Comparison of ENCODE assay signal across 26 mouse cellular contexts in genomic region chr8:79065924-79066323, GRCm38 (mm10). TPM values are rescaled to one million over a fixed set of nuclear protein-coding genes. Genes with fewer than 3 reads are reported as not detected.
A peak's percentile ranks its signal among the peaks of the same experiment; 100 is the strongest.
DNase-seq lines count a peak whose midpoint lies in the region; ATAC-seq and TF ChIP-seq lines count a peak whose summit lies in the region.
"Had no signal": no experiment of that assay in that cellular context is flagged by ENCODE, and none has a peak within 500 bp of the region (broad histone marks: within the 10 kb centered on the region; RNA-seq: fewer than 3 reads in every experiment).

No protein-coding gene starts in this region.

- H3K4me2 ChIP-seq in embryonic facial prominence, embryonic 14.5 days (ENCODE audit: low read depth, low read length), result no peak overlapping the region
- no peak overlapping the region for H3K4me2 ChIP-seq in neural tube, embryonic 13.5 days
- H3K4me2 ChIP-seq in myocyte (ENCODE audit: low read depth), result no peak overlapping the region
- H3K4me2 ChIP-seq: embryonic facial prominence, embryonic 13.5 days; forebrain, embryonic 12.5 days had no signal

- 0 out of 2 replicates have a peak, but pooled peaks have one; percentile 33 for ATAC-seq in embryonic facial prominence, embryonic 14.5 days (ENCODE audit: low read depth)
- no peak for ATAC-seq in neural tube, embryonic 13.5 days (ENCODE audit: low read depth)
- ATAC-seq: activated CD4-positive, CD25-positive, alpha-beta regulatory T cell, adult 4 months; CD4-positive, CD25-positive, alpha-beta regulatory T cell, adult 4 months; forebrain, embryonic 14.5 days; forebrain, embryonic 16.5 days; Patski had no signal

- DNase-seq in embryonic facial prominence, embryonic 14.5 days (ENCODE audit: low spot score), result no peak
- DNase-seq in embryonic facial prominence, embryonic 10.5 days (ENCODE audit: low spot score), result no peak
- no peak for DNase-seq in neural tube, embryonic 10.5 days (ENCODE audit: extremely low spot score, low spot score)
- no peak for DNase-seq in right cerebral cortex, postnatal 36 days (ENCODE audit: low spot score in 2 of 2)
- DNase-seq: adrenal gland, adult 8-10 months; adrenal gland, postnatal 14 days; adrenal gland, postnatal 36 days; B cell, adult 2 months; cerebellum, adult 11-12 months; cerebellum, adult 2 months; cerebellum, adult 9-10 months; cerebellum, postnatal 10 days; cerebellum, postnatal 25 days had no signal

- H3K4me1 ChIP-seq in embryonic facial prominence, embryonic 14.5 days (ENCODE audit: control insufficient read depth, insufficient read depth, low read length), result no peaks in the 10 kb centered on the region
- peaks cover 6% of the 10 kb centered on the region for H3K4me1 ChIP-seq in embryonic facial prominence, embryonic 10.5 days
- peaks cover 16% of the 10 kb centered on the region for H3K4me1 ChIP-seq in neural tube, embryonic 13.5 days (replicated peaks)
- H3K4me1 ChIP-seq: embryonic facial prominence, embryonic 13.5 days; forebrain, embryonic 10.5 days; forebrain, embryonic 12.5 days had no signal

- H3K79me2 ChIP-seq in myocyte (ENCODE audit: control insufficient read depth, insufficient read depth), result no peaks in the 10 kb centered on the region

- 80% methylated on average over 2 of the region's 2 CpGs for WGBS in embryonic facial prominence, embryonic 14.5 days
- WGBS in embryonic facial prominence, embryonic 10.5 days, result 90% methylated on average over 2 of the region's 2 CpGs
- WGBS in neural tube, embryonic 13.5 days, result 92% methylated on average over 2 of the region's 2 CpGs

- no peak overlapping the region for H3K27ac ChIP-seq in embryonic facial prominence, embryonic 14.5 days (replicated peaks; ENCODE audit: low read depth, low read length)
- no peak overlapping the region for H3K27ac ChIP-seq in embryonic facial prominence, embryonic 10.5 days (replicated peaks)
- H3K27ac ChIP-seq in neural tube, embryonic 13.5 days (replicated peaks), result no peak overlapping the region
- H3K27ac ChIP-seq: embryonic facial prominence, embryonic 13.5 days; forebrain, embryonic 10.5 days; forebrain, embryonic 12.5 days had no signal

- no peak overlapping the region for H3K4me3 ChIP-seq in embryonic facial prominence, embryonic 14.5 days (ENCODE audit: low read depth, low read length)
- H3K4me3 ChIP-seq in embryonic facial prominence, embryonic 10.5 days, result no peak overlapping the region
- H3K4me3 ChIP-seq in neural tube, embryonic 13.5 days, result no peak overlapping the region
- no peak overlapping the region for H3K4me3 ChIP-seq in myocyte
- H3K4me3 ChIP-seq: embryonic facial prominence, embryonic 13.5 days; erythroblast, embryonic 14.5 days; forebrain, embryonic 10.5 days; forebrain, embryonic 12.5 days had no signal

- H3K9ac ChIP-seq in embryonic facial prominence, embryonic 14.5 days (ENCODE audit: low read depth, low read length), result no peak overlapping the region
- H3K9ac ChIP-seq in neural tube, embryonic 13.5 days, result 0 out of 2 replicates have a peak overlapping the region, but pooled peaks have one; percentile 13
- H3K9ac ChIP-seq: embryonic facial prominence, embryonic 13.5 days; forebrain, embryonic 12.5 days had no signal

- no peaks in the 10 kb centered on the region for H3K27me3 ChIP-seq in embryonic facial prominence, embryonic 14.5 days (replicated peaks; ENCODE audit: control insufficient read depth, insufficient read depth, low read length)
- H3K27me3 ChIP-seq in embryonic facial prominence, embryonic 10.5 days (replicated peaks; ENCODE audit: low read depth, poor library complexity, severe bottlenecking), result no peaks in the 10 kb centered on the region
- H3K27me3 ChIP-seq in neural tube, embryonic 13.5 days, result no peaks in the 10 kb centered on the region
- H3K27me3 ChIP-seq in myocyte (ENCODE audit: control insufficient read depth, insufficient read depth, insufficient read length), result no peaks in the 10 kb centered on the region
- H3K27me3 ChIP-seq: CH12.LX; embryonic facial prominence, embryonic 13.5 days; forebrain, embryonic 12.5 days; Patski had no signal

- peaks cover 54% of the 10 kb centered on the region for H3K36me3 ChIP-seq in embryonic facial prominence, embryonic 14.5 days (ENCODE audit: control insufficient read depth, insufficient read depth, low read length)
- peaks cover 96% of the 10 kb centered on the region for H3K36me3 ChIP-seq in embryonic facial prominence, embryonic 10.5 days (replicated peaks)
- peaks cover 61% of the 10 kb centered on the region for H3K36me3 ChIP-seq in neural tube, embryonic 13.5 days
- H3K36me3 ChIP-seq in myocyte (ENCODE audit: control insufficient read depth, insufficient read depth), result peaks cover 21% of the 10 kb centered on the region

- no peak overlapping the region for H3ac ChIP-seq in myocyte (ENCODE audit: control insufficient read depth, insufficient read length)

- no peak for TF ChIP-seq POLR2A in myocyte (IDR thresholded peaks at IDR 0.05; ENCODE audit: insufficient read length, low read depth)

- no peaks in the 10 kb centered on the region for H3K9me3 ChIP-seq in embryonic facial prominence, embryonic 14.5 days (ENCODE audit: control insufficient read depth, low read length)
- H3K9me3 ChIP-seq in embryonic facial prominence, embryonic 10.5 days, result no peaks in the 10 kb centered on the region
- no peaks in the 10 kb centered on the region for H3K9me3 ChIP-seq in neural tube, embryonic 13.5 days
- H3K9me3 ChIP-seq: embryonic facial prominence, embryonic 13.5 days; forebrain, embryonic 10.5 days; forebrain, embryonic 12.5 days; G1E had no signal

TF ChIP-seq in myocyte, 11 proteins besides CTCF, POLR2A, EP300 and RAD21:
- TF ChIP-seq TCF3 (IDR thresholded peaks at IDR 0.05; ENCODE audit: insufficient read length, low read depth), result peak; percentile 37
- no peak for TF ChIP-seq E2F4 (IDR thresholded peaks at IDR 0.05; ENCODE audit: insufficient read depth)
- TF ChIP-seq POLR2AphosphoS2 (IDR thresholded peaks at IDR 0.05; ENCODE audit: insufficient read length, low read depth), result no peak
- TF ChIP-seq MAX (IDR thresholded peaks at IDR 0.05; ENCODE audit: low read depth), result no peak
- peak in 2 of 3 experiments; percentile 58 to 73 for TF ChIP-seq MYOD1 (IDR thresholded peaks at IDR 0.05; ENCODE audit: control insufficient read depth in 1 of 3, insufficient read length in 2 of 3, low read depth in 2 of 3)
- TF ChIP-seq SRF (IDR thresholded peaks at IDR 0.05; ENCODE audit: control insufficient read depth, insufficient read length, low read depth), result no peak
- TF ChIP-seq USF1 (IDR thresholded peaks at IDR 0.05; ENCODE audit: low read depth), result no peak
- TF ChIP-seq TCF12 (IDR thresholded peaks at IDR 0.05; ENCODE audit: insufficient read depth, poor library complexity, severe bottlenecking), result peak; percentile 53
- no peak for TF ChIP-seq REST (IDR thresholded peaks at IDR 0.05; ENCODE audit: insufficient read depth, insufficient read length)
- peak; percentile 3 to 80 (median 15) for TF ChIP-seq MYOG (IDR thresholded peaks at IDR 0.05; ENCODE audit: control insufficient read depth in 1 of 3, insufficient read depth in 1 of 3, insufficient read length in 2 of 3, low read depth in 2 of 3)

RNA-seq across cellular contexts. Expression of gene Zfp827, which starts 37.7 kb away (rescaled TPM):
- 11.8 and 12.3 TPM in 2 replicates for polyA plus RNA-seq in embryonic facial prominence, embryonic 14.5 days (2014; fragmentation: Nextera tagmentation; extraction: Ambion mirVana)
- 6.5 and 8.2 TPM in 2 replicates for polyA plus RNA-seq in embryonic facial prominence, embryonic 10.5 days (2016; fragmentation: Nextera tagmentation; extraction: Ambion mirVana)
- 11.0 and 13.0 TPM in 2 replicates for polyA plus RNA-seq in neural tube, embryonic 13.5 days (2015; fragmentation: Nextera tagmentation; extraction: Ambion mirVana)
- polyA plus RNA-seq in myocyte (2012; fragmentation: generic; extraction: Trizol), result 7.7 TPM
